Mouse (Mus musculus) lung, adult 2 months (tissue): ENCODE results near the gene Fam120a.

Source experiments
- CTCF ChIP-seq: fragments of 200-500 bp; IDR thresholded peaks from 2 replicates; pipeline ENCODE4 v1.5.1; 2011; ENCODE audit warnings: mild to moderate bottlenecking, low read length, control low read depth; ENCODE audit not compliant: insufficient read depth
- POLR2A ChIP-seq: fragments of 200-500 bp; IDR thresholded peaks from 2 replicates; pipeline ENCODE4 v1.6.1; 2011; ENCODE audit warnings: low read depth, mild to moderate bottlenecking, control low read depth, low read length, borderline replicate concordance; ENCODE audit errors: extremely low read depth

DNA sequence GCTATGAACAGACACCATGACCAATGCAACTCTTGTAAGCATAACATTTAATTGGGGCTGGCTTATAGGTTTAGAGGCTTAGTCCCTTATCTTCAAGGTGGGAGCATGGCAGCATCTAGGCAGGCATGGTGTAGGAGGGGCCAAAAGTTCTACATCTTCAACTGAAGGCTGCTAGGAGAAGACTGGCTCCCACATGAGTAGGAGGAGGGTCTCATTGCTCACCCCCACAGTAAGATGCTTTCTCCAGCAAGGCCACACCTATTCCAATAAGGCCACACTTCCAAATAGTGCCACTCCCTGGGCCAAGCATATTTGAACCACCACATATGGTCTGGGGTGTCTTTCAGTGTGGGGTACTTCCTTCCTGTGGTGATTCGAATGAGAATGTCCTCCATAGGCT, 49.6 kb upstream of the Fam120a start:
- TF ChIP-seq CTCF (no peak), POLR2A (no peak)
